Mouse (Mus musculus): ENCODE data around the gene Tmem211.

Gene Tmem211

GRCm38 (mm10) chr5:113212156-113212835, 14.4 kb upstream of the Tmem211 start:
- peak; percentile 41 for DNase-seq (ENCODE audit: low spot score)

- no peak for DNase-seq (ENCODE audit: low spot score)
These were observed 12.7 kb upstream of the Tmem211 start for GRCm38 (mm10) chr5:113214041-113214440.

- no peak for DNase-seq (ENCODE audit: low spot score)
These were observed 12.3 kb upstream of the Tmem211 start for GRCm38 (mm10) chr5:113214455-113214854.

DNA sequence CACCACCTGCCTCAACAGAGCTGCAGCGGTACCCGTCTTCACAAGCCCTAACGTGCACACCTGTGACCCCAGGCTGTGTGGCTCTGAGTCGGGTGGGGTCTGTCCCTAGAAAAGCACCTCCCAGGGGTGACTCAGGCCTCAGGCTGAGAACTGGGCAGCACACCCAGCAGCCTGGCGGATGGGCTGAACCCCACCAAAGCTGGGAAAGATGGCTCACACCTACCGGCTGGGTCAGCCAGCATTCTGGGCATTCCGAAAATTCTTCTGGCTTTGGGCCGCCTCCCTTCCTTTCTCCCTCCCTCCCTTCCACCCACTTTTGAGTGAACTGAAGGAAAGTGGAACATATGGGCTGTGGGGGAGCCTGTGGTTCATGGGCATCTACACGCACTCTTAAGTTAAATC, 11.1 kb upstream of the Tmem211 start:
- DNase-seq (ENCODE audit: low spot score): no peak

- DNase-seq (ENCODE audit: low spot score): no peak
These were observed 10.3 kb upstream of the Tmem211 start for GRCm38 (mm10) chr5:113216328-113216960.

- DNase-seq (ENCODE audit: low spot score): no peak
These were observed 9.6 kb upstream of the Tmem211 start for GRCm38 (mm10) chr5:113217076-113217475.

GRCm38 (mm10) chr5:113218617-113219235, 8.0 kb upstream of the Tmem211 start:
- no peak for DNase-seq (ENCODE audit: low spot score)

- no peak for DNase-seq (ENCODE audit: low spot score)
These were observed 7.3 kb upstream of the Tmem211 start for GRCm38 (mm10) chr5:113219450-113219849.

- no peak for DNase-seq (ENCODE audit: low spot score)
These were observed 6.8 kb upstream of the Tmem211 start for GRCm38 (mm10) chr5:113219876-113220275.

GRCm38 (mm10) chr5:113220383-113221146, 6.1 kb upstream of the Tmem211 start:
- DNase-seq (ENCODE audit: low spot score): peak; percentile 66

GRCm38 (mm10) chr5:113221147-113221865, 5.4 kb upstream of the Tmem211 start, which contains the start of gene 2900026A02Rik:
TSS of gene 2900026A02Rik (minus strand) at chr5:113221236.
- peak; percentile 95 for DNase-seq (ENCODE audit: low spot score)

DNA sequence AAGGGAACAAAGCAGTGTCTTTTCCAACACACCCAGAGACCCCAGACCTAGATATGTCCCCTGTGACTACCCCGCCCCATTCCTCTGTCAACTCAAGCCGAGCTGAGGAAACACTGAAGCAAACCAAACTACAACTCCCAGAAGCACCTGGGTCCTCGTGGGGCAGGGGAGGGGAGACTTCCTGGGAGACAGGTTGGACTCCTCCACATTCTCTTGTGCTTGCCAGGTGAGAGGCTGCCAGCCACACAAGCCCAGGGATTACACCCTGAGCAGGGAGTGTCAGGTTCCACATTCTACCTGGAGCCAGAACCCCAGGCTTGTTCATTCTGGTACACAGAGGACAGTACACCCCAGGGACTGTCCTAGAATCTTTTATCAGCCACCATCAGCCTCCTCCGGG, 2.8 kb upstream of the Tmem211 start:
- no peak for DNase-seq (ENCODE audit: low spot score)

GRCm38 (mm10) chr5:113225271-113225670, 1.4 kb upstream of the Tmem211 start:
- DNase-seq (ENCODE audit: low spot score): no peak

GRCm38 (mm10) chr5:113225686-113226435, 848 bp upstream of the Tmem211 start:
- DNase-seq (ENCODE audit: low spot score): no peak

- no peak for DNase-seq (ENCODE audit: low spot score)
These were observed 3.5 kb downstream of the Tmem211 start for GRCm38 (mm10) chr5:113230196-113230595.

DNA sequence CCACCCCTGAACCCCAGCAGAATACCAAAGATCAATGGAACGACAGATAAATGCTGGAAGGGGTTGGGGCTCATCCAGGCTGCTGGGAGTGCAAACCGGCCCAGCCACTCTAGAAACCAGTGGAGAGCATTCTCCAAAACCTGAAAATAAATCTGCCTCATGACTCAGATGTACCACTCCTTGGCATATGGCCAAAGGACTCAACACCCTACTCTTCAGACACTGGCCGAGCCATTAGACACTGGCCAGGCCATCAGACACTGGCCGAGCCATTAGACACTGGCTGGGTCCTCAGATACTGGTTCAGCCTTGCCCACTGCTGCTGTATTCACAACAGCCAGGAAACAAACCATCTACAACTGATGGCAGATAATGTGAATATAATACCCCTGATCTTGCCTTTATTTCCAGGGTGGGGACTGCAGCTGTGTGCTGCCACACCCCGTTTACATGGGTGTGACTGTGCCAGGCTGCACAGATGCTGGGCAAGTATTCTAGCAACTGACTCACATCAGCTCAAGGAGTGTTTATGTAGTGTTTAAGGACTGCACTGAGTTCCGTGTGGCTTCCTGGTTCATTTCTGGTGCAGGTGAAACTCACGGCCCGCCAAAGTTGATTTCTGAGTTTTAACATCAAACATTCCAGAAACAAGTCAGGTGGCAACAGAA, 22.7 kb downstream of the Tmem211 start:
- DNase-seq (ENCODE audit: low spot score): no peak

- no peak for DNase-seq (ENCODE audit: low spot score)
These were observed 24.1 kb downstream of the Tmem211 start for GRCm38 (mm10) chr5:113250806-113251205.

- DNase-seq (ENCODE audit: low spot score): no peak
These were observed 38.9 kb downstream of the Tmem211 start for GRCm38 (mm10) chr5:113265637-113266036.

DNA sequence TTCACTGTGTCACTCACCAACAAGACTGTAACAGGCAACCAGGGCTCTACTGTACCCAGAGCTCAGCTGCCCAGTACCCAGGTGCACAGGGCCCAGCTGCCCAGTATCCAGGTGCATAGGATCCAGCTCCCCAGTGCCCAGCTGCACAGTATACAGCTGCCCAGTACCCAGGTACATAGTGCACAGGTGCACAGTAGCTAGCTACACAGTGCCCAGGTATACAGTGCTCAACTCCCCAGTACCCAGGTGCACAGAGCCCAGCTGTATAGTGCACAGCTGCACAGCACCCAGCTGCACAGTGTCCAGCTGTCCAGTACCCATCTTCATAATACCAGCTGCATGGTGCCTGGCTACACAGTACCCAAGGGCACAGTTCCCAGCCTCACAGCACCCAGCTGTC, 41.5 kb downstream of the Tmem211 start:
- DNase-seq (ENCODE audit: low spot score): no peak

DNA sequence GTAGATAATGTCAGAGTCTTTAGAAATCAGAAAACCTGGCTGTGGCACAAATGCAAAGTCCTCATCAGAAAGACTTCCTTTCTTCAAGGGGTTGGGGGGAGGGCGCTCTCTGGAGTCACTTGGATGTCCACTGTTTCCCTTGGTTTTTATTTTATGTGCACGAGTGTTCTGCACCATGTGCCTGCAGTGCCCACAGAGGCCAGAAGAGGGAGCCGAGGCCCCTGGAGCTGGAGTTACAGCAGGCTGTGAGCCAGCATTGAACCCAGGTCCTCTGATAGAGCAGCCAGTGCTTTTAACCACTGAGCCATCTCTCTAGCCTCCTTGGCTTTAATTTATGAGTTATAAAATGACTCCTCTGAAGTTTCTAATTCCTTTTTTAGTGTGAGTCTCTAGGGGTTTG, 43.3 kb downstream of the Tmem211 start:
- no peak for DNase-seq (ENCODE audit: low spot score)

Data from testis, postnatal 10 days (tissue).